Mouse (Mus musculus) ZHBTc4 (cell line): Measurements from ENCODE around the gene Cdc14b.
"Not testable (repeated sequence)": the region's sequence is repeated elsewhere in the genome, so short reads cannot be mapped to it uniquely, and the experiment has no call there.

Experiments
- DNase-seq: peaks from one replicate; pipeline ENCODE4 v3.0.0-alpha.2; 2011; ENCODE audit warnings: low read depth, low spot score

The Cdc14b gene

DNA sequence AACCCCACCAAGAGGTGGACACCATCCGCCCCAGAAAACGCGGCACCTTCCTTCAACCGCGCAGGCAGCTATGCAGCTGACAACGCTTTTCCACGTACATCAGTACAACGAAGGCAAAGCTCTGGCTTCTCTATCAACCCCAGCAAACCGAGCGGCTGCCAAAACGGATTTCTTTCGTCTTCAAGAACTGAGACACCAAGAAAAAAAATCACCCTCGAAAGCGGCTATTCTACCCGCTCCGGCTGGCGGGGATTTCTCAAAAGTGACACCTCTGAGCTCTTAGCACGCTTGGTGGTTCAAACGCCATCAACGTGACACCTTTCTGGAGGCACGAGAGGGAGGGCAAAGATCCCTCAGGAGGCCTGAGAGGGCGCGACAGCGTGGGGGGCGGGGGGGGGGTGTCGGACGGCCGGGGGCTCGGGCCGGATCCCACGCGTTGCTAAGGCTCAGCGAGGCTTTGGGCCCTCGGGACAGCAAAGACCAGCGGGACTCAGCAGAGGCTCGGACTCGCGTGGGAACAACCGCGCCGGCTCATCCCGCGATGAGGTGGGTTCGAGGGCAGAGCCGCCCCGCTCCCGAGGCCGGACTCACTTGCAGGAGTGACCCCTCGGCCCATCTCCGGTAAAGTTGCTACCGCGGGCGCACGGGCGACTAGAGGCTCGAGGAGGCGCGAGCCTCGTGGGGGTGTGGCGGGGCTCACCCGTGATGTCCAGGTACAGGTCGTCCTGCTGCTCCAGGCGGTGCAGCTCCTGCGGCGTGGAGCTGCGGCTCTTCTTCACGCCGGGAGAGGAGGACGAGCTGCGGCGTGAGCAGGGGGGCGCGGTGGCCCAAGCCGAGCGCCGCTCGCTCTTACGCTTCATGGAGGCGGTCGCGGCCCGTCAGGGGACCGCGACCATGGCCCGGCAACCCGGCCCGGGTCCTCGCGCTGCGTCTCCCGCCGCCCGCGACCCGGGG, 922 bp downstream of the Cdc14b start:
- peak; percentile 59 for DNase-seq

DNA sequence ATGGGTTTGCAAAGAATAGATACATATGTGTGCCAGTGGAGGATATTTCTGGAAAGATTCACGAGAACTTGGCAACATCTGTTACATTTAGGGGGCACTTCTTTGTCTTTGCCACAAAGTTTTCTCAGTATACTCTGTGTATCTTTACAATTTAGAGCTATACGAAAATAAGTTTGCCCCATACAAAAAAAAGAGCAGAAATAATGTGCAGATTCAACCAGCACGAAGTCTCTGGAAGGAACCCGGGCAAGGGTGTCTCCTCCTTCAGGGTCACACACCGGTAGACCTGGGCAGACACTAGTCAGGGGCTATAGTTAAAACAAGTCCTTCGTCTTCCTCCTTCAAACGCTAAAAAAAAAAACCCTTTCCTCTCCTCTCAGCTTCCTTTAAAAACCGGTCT, 1.7 kb downstream of the Cdc14b start:
- DNase-seq: no peak

DNA sequence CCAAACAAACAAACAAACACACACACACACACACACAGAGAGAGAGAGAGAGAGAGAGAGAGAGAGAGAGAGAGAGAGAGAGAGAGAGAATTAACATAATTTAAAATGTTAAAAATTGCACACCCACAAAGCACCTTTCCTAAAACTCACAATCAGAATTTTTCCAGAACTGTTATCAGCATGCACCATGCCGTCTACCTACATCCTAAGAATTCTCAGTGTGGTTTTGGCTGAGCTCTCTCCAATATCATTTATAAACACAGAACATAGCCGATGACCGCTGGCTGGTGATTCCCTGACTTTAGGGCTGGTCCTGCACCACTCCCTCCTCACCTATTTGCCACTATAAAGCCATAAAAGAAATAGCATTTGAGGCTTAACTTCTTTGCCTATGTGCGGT, 6.7 kb downstream of the Cdc14b start:
- DNase-seq: no peak

DNA sequence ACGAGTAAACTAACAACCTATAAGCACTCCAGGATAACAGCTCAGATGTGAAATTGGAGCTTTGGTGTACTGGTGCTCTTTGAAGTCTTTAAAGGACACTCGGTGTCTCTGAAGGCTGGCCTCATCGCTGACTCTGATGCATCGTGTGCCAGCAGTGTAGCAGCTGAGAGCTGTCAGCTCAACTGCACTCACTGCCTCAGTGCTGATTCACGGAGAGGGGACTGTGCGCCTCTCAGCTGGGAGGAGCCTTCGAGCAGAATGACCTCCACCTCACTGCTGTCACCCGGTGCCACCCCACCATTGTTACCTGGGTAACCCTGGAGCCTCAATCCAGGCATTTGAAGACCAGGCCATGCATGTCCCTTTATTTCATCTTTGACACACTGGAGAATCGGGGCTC, 7.9 kb downstream of the Cdc14b start:
- DNase-seq: no peak

DNA sequence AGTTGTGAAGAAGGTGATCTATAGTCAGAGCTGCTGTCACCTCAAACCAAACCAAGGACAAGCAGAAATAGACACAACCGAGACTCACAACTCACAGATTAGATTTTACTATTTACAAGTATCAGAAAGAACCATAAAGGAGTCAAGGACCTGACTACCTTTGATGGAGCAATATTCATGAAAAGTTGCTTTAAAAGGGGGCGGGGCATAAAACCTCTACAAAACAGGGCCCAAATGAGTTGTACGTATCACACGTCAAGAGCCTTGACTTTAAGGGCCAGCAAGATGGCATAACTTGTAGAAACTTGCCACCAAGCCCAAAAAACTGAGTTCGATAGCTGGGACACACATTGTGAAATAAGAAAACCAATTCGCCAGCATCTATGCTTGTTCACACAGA, 10.5 kb downstream of the Cdc14b start:
- DNase-seq: no peak

DNA sequence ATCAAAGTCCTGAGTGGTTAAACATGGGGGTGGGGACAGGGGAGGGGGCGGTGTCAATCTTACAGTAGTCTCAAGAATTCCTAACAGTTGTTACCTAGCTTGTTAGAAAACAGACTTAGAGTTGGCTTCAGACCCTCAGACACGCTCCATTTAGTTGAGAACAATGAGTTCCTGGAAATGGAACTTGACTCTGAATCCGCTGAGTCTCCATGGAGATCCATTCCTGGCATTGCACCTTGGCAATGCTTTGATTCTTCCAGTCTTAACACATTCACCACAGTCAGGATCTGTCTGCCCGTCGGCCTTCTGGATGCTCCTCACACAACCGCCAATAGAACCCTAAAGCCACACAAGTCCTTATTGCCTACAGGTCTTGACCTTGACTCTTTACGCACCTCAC, 15.2 kb downstream of the Cdc14b start:
- peak; percentile 46 for DNase-seq

DNA sequence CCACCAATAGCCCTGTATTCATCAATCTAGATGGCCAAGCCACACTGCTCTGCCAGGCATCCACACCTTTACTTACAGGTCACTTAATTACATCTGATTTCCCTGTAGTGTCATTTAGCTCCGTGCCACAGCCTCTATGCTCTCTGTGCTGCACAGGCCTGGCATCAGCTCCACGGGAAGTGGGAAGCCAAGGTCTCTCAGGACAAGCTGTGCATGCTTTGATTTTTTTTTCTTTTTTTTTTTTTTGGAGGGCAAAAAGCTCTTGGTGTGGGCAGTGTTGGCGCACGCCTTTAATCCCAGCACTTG, 16.6 kb downstream of the Cdc14b start:
- DNase-seq: no peak

DNA sequence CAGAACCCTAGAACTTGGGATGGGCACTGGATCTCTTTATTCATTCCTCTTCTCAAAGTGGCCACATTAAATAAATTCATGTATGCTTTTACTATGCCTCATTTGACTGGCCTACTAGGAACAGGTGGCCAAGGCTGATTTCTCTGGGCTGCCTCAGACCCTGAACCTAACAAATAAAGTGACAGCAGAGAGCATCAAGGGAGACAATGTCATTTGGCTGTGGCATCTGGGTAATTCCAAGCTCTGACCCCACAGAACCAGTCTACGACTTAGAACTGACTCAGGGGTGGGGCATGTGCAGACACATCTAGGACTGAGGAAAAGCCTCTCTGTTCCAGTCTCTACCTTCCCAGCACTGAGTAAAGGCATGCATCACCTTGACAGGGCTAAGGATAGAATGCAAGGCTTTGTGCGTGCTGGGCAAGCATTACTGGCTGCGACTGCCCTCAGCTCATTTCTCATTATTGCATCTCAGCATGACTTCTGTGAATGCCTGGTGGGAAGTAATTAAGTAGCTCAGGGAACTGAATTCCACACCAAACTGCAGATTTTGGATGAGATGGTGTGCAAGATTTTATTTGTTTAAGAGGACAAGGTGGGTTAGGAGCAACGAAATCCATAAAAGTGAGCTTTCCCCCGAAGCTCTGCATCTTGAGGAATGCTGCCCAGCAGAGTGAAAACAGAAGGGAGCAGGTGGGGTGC, 17.1 kb downstream of the Cdc14b start:
- peak; percentile 42 for DNase-seq

DNA sequence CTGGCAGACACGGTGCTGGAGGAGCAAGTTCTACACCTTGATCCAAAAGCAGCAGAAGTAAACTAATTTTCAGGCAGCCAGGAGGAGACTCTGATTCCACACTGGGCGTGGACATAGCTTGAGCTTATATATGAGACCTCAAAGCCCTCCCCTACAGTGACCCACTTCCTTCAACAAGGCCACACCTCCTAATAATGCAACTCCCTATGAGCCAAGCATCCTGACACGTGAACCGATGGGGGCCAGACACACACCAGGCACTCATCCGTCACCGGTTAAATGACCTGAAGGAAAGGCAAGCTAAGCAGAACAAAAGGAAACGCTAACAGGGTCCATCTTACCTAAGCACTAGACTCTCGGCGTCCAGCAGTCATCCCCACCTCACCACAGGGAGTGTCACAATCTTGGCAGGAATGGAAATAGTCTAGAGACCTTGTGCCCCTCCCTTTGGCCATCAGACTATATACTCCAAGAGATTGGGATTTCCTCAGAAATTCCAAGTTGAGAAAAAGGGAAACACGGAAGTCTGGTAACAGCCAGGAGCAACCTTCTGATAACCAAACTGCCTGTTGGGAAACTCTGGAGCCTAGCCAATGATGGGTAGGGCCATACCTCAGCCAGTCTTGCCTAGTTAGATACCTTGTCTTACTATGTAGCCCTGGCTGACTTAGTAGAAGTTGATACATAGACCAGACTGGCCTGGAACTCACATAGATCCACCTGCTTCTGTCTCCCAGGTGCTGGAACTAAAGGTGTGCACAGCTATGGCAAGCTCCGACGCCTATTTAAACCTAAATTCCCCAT, 17.9 kb downstream of the Cdc14b start:
- DNase-seq: no peak

DNA sequence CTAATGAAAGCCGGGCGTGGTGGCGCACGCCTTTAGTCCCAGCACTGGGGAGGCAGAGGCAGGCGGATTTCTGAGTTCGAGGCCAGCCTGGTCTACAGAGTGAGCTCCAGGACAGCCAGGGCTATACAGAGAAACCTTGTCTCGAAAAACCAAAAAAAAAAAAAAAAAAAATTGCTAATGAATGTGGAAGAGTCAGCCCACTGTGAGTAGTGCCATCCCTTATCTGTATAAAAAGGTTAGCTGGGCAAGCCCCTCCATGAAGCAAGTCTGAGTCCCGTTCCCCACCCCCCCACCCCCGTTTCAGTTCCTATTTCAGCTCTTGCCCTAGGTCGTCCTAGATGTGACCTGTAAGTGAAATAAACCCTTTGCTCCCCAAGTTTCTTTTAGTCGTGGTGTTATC, 20.9 kb downstream of the Cdc14b start:
- DNase-seq: not testable (repeated sequence)

DNA sequence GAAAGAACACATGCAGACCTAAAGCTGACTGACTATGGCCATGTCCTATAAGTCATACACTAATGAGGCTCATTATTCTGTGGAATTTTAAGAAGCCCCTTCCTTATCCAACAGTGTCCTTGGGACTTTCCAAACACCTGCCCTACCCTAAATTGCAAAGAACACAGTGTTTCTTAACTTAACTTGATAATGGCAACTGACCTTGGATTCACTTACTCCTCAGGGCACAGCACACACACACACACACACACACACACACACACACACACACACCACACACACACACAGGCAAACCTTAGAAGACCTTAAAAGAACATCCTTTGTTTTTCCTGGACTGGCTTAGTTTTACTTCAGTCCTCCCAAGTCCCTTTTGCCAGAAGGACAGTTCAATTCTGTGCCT, 21.4 kb downstream of the Cdc14b start:
- peak; percentile 45 for DNase-seq

DNA sequence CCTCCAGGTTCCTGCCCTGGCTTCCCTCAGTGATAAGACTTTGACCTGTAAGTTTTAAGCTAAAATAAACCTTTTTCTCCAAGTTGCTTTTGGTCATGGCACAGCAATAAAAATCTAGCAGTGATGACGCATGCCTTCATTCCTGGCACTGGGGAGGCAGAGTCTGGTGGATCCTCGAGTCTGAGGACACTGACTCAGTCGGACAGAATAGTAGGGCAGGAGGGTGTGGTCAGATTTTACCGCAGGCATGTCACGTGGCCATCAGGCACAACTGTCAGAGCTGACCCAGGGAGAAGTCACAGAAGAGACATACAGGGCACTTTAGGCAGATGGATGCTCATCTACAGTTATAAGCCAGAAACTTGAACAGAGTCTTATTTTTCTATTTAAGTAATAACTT, 22.9 kb downstream of the Cdc14b start:
- no peak for DNase-seq

DNA sequence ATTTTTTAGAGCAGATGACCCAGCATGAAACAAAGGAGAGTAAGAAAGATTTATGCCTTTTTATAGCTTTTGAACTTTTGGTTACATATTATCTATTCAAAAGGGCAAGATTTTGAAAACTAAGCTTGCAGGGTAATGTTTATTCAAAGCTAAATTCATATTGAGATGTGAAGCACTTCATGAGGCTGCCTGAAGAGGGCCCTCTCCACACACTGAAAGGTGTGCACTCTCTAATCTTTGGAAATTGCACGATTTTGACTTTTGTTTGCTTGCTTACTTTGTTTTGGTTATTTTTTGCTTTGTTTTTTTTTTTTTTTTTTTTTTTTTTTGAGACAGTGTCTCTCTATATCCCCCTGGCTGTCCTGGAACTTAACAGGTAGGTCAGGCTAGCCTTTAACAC, 24.7 kb downstream of the Cdc14b start:
- peak; percentile 43 for DNase-seq

DNA sequence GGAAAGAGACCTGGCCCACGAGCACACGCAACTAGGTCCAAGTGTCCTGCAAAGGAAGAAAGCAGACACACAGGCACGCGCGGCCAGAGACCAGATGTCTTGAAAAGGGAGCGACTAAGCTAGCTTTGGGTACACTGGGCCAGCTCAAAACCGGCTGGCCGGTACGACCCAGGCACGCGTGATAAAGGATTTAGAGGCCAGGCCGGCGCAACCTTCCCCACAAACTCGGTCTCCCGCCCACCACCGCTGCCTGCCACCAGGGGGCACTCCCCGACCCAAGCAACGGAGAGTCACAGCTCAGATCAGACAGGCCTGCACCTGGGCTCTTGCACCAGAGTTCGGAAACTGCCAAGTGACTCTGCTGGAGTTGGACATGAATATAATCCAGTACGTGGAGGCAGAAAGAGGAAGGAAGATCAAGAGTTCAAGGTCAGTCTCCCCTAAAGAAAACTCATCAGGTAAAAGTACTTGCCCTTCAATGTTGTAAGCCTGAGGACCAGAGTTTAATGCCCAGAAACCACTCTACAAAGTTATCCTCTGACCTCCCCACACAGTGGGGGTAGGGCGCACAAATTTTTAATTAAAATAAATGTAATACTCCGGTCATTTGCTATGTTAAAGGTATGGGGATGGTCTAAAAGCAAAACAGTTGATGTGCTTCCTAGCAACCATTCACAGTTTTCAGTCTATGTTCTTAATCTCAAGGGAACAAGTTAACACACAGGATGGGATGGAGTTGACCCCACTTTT, 26.1 kb downstream of the Cdc14b start:
- DNase-seq: peak; percentile 91

DNA sequence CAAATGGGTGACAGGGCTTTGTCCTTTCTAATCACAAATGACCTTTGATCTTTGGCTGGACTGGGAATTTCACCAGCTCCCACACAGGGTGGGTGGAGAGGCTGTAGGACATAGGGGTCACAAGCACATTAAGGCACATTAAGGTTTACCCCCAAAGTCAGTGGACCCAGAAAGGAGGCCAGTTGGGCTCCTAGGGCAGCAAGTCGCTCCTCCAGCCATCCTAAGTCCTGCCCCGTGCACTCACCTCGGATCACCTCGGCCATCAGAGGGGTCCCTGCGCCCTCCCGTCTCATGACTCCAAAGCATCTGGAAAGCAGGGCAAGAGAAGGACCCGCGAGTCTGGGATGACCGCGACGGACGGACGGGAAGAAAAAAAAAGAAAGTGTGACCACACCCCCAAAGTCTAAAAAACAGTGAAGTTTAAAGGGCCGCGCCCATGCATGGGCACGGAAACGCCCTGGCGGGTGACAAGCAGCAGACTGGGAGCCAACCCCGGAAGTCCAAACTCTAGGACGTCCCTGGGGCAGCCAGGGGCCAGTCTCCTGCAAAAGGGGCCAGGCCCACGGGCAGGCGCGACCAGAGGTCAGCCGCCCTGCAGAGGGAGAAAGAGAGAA, 26.8 kb downstream of the Cdc14b start:
- DNase-seq: peak; percentile 72

DNA sequence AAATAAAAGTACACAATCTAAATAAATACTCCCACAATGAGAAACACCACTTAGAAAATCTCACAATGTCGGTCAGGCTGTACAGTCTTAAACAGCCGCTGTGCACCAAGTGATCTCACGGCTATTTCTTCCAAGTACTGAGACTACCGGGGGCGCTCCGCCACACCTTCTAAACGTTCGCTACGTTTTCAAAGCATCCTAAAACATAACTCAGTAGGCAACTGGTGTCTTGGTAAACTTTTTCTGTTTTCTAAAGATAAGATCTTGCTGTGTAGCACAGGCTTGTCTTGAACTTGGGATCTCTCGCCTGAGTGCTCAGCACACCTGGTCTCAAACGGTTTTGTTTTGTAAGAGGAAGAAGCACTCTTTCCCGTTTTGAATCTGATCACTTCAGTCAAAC, 29.0 kb downstream of the Cdc14b start:
- no peak for DNase-seq

DNA sequence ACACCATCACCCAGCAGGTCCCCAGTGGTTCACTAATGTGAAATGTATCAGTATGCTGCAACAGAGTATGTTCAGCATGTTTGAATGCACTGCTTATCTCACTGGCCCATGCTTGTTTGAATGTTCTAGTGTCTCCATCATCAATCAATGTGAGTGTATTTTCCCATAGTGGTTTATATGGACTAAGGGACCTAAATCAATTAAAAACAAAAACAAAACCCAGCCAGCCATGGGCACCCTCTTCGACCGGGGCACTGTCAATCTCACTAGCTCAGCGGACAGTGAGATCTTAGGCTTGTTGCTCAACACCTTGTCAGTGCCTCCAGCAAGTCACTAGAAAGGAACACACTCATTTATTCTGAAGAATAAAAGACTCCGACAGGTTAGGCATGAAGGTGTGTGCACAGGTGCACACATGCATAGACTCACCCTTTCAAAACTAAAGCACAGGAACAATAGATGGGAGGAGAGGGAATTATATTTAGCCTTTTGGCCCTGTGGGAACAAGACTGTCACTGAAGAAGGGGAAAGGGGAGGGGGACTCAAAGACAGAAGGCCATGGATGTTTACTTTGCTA, 30.3 kb downstream of the Cdc14b start:
- DNase-seq: no peak

DNA sequence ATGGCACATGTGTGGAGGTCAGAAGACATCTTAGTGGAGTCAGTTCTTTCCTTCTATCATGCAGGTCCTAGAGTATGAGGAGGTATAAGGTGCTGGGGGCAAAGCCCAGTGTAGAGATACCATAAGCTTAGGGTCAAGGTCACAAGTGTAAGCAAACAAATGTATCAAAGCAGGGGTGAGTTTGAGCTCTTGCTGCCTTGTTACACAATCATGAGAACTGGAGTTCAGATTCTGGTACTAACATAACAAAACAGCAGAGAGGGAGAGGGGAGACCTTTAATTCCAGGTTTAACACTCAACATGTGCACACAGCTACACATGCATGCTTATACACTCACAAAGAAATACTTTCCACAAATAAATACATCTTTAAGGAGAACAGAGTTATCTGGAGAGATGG, 32.4 kb downstream of the Cdc14b start:
- DNase-seq: no peak

DNA sequence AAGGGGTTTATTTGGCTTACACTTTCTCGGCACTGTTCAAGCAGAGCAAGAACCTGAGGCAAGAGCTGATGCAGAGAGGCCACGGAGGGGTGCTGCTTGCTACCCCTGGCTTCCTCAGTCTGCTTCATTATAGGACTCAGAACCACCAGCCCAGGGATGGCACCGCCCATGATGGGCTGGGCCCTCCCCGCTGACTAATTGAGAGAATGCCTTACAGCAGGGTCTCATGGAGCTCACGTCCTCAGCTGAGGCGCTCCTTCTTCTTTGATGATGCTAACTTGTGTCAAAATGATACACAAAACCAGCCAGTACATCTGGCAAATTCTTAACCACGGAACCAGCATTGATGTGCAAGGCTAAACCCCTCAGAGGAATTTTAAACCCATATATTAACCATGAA, 34.5 kb downstream of the Cdc14b start:
- no peak for DNase-seq

DNA sequence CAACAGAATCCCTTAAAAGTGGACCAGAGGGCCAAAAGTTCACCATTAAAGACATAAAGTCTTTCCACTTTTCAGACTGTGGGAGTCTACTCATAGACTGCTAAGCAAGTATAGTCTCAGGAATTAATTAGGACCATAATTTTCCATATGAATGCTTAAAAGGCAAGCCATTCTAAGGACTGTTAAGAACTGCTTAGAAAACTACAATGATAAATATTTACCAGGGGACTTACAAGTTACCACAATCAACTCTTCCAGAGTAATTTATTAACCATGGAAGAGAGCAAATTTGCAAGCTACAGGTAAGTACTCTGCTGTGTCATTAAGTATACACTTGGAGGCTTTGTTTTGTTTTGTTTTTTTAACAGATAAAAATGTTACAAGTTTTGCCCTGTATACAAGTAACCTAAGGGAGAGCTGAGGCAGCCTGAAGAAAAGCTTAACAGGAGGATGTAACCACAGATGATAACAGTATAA, 37.4 kb downstream of the Cdc14b start:
- DNase-seq: no peak
